Mouse (Mus musculus) hindbrain, embryonic 10.5 days (tissue): ENCODE results near the gene Plcb4. TPM values are rescaled to one million over a fixed set of nuclear protein-coding genes. Genes with fewer than 3 reads are reported as not detected.
A peak's percentile ranks its signal among the peaks of the same experiment; 100 is the strongest.

Source experiments
- DNase-seq: peaks from one replicate; pipeline ENCODE4 v3.0.0-alpha.2; 2017; ENCODE audit warnings: low spot score
- H3K27ac ChIP-seq: fragments of 300-500 bp; sonication (generic); 2 replicates; pipeline ENCODE4 v1.5.1; 2016; ENCODE audit warnings: mild to moderate bottlenecking, moderate library complexity
- H3K27me3 ChIP-seq: fragments of 300-500 bp; sonication (generic); 2 replicates; pipeline ENCODE4 v1.6.1; 2016; ENCODE audit warnings: mild to moderate bottlenecking; ENCODE audit not compliant: poor library complexity, insufficient read depth, severe bottlenecking
- H3K36me3 ChIP-seq: fragments of 300-500 bp; sonication (generic); 2 replicates; pipeline ENCODE4 v1.6.1; 2016; ENCODE audit warnings: mild to moderate bottlenecking, moderate library complexity
- H3K4me1 ChIP-seq: fragments of 300-500 bp; sonication (generic); replicated peaks from 2 replicates; pipeline ENCODE4 v1.6.1; 2016; ENCODE audit warnings: mild to moderate bottlenecking
- H3K4me3 ChIP-seq: fragments of 300-500 bp; sonication (generic); 2 replicates; pipeline ENCODE4 v1.5.1; 2016; ENCODE audit warnings: mild to moderate bottlenecking, moderate library complexity
- H3K9me3 ChIP-seq: fragments of 300-500 bp; sonication (generic); 2 replicates; pipeline ENCODE4 v1.6.1; 2016; ENCODE audit warnings: mild to moderate bottlenecking, moderate library complexity
- WGBS: fragments of 180-500 bp; shearing (Covaris S2); methylation state at CpG from one replicate; pipeline ENCODE4 v1.1.7; 2016; 5-methylcytosine and 5-hydroxymethylcytosine counted together
- polyA plus RNA-seq: library from polyadenylated mRNA; unstranded; fragments of >200 nt; fragmentation: Nextera tagmentation; extraction: Ambion mirVana; gene quantifications from 2 replicates; pipeline ENCODE4 v1.2.1, GENCODE M21; 2016

The Plcb4 gene
- polyA plus RNA-seq, 1 experiment from 2014 or later = 15.6 TPM

DNA sequence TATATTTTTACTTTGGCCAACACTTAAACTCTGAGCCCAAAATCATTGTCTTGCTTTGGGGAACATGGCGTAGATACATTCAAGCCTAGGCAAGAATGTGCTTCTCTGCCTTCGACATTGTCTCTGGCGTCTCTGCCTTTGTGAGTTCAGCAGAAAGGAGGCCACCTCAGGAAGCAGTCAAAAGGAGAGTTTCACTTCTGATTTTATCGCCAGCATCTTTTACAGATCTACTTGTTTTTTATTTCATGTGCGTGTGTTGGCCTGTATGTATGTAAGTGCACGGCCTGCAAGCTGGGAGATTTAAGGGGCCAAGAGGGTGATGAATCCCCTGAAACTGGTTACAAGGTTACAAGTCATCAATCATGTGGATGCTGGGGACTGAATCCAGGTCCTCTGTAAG is 6.8 kb upstream of the Plcb4 start:
- Histone ChIP-seq H3K9me3 (no peaks in the 10 kb centered on the region), H3K27ac (no peak overlapping the region), H3K36me3 (no peaks in the 10 kb centered on the region), H3K27me3 (no peaks in the 10 kb centered on the region), H3K4me3 (no peak overlapping the region), H3K4me1 (no peaks in the 10 kb centered on the region)
- no peak for DNase-seq
- 88% methylated on average over 6 of the region's 6 CpGs for WGBS

GRCm38 (mm10) chr2:135652451-135652850 is 6.4 kb upstream of the Plcb4 start:
- no peak overlapping the region for H3K4me3 ChIP-seq
- H3K9me3 ChIP-seq = no peaks in the 10 kb centered on the region
- H3K4me1 ChIP-seq = no peaks in the 10 kb centered on the region
- H3K27ac ChIP-seq = no peak overlapping the region
- H3K36me3 ChIP-seq = no peaks in the 10 kb centered on the region
- 85% methylated on average over 4 of the region's 4 CpGs for WGBS
- no peaks in the 10 kb centered on the region for H3K27me3 ChIP-seq
- DNase-seq = no peak

- Histone ChIP-seq H3K4me1 (peaks cover 18% of the 10 kb centered on the region), H3K9me3 (no peaks in the 10 kb centered on the region), H3K4me3 (no peak overlapping the region), H3K36me3 (no peaks in the 10 kb centered on the region), H3K27me3 (no peaks in the 10 kb centered on the region), H3K27ac (no peak overlapping the region)
- WGBS = 77% methylated on average over 1 of the region's 1 CpGs
- no peak for DNase-seq
Observed at GRCm38 (mm10) chr2:135655948-135656347, 2.9 kb upstream of the Plcb4 start.

DNA sequence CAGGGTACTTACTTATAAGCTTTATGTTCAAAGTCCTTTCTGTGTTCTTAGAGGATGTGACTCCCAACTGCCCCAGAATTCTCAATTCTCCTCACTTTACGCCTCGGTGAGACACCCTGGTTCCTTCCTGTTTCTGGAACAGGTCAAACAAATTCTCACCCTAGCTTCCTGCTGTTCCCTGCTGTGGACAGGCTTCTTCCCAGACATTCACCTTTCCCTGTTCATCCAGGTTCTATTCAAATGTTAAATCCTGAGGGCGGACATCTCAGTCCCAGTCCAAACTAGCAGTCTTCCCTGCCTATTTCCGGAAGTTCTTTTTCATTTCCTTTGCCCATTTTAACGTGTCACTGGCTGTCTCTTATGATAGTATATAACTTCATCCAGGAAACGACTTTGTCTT is 2.2 kb upstream of the Plcb4 start:
- WGBS = 74% methylated on average over 6 of the region's 6 CpGs
- no peaks in the 10 kb centered on the region for H3K9me3 ChIP-seq
- H3K27ac ChIP-seq = no peak overlapping the region
- no peaks in the 10 kb centered on the region for H3K36me3 ChIP-seq
- no peak for DNase-seq
- no peak overlapping the region for H3K4me3 ChIP-seq
- H3K4me1 ChIP-seq = peaks cover 20% of the 10 kb centered on the region
- no peaks in the 10 kb centered on the region for H3K27me3 ChIP-seq

- H3K4me3 ChIP-seq = peak overlapping the region; percentile 89
- H3K27ac ChIP-seq = peak overlapping the region; percentile 100
- WGBS = under 1% methylated on average over 60 of the region's 97 CpGs
- H3K4me1 ChIP-seq = peaks cover 20% of the 10 kb centered on the region
- no peaks in the 10 kb centered on the region for H3K27me3 ChIP-seq
- H3K9me3 ChIP-seq = 0 out of 2 replicates have a peak, but pooled peaks cover 3% of the 10 kb centered on the region
- H3K36me3 ChIP-seq = peaks cover 10% of the 10 kb centered on the region; the same call in 1 of the 2 replicates
- peak; percentile 75 for DNase-seq
Observed at GRCm38 (mm10) chr2:135659391-135660180, 775 bp downstream of the Plcb4 start.

DNA sequence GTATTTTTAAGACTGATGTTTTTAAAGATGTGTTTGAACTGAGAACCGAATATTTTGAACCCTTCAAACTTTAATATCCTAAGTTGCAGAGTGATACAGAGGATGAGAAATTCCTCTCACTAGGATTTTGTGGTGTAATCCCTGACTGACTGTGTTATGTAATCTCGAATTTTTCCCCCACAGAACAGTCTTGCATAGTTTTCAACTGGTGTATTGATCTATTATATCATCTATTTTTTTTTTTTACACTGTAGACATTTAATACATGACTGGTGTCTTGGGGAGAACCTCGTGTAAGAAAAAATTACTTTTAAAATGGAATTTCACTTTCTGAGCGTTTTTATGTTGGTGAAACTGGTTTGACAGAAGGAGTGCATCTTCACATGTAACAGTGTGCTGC is 2.0 kb downstream of the Plcb4 start:
- Histone ChIP-seq H3K4me3 (no peak overlapping the region), H3K27ac (no peak overlapping the region), H3K27me3 (no peaks in the 10 kb centered on the region), H3K9me3 (0 out of 2 replicates have a peak, but pooled peaks cover 3% of the 10 kb centered on the region), H3K4me1 (peaks cover 20% of the 10 kb centered on the region), H3K36me3 (peaks cover 12% of the 10 kb centered on the region; the same call in 1 of the 2 replicates)
- no peak for DNase-seq
- WGBS = 70% methylated on average over 4 of the region's 4 CpGs

GRCm38 (mm10) chr2:135663785-135664184 is 5.0 kb downstream of the Plcb4 start:
- H3K4me3 ChIP-seq = no peak overlapping the region
- no peak overlapping the region for H3K27ac ChIP-seq
- 69% methylated on average over 1 of the region's 1 CpGs for WGBS
- H3K4me1 ChIP-seq = peaks cover 12% of the 10 kb centered on the region
- no peaks in the 10 kb centered on the region for H3K27me3 ChIP-seq
- peaks cover 12% of the 10 kb centered on the region; the same call in 1 of the 2 replicates for H3K36me3 ChIP-seq
- DNase-seq = no peak
- H3K9me3 ChIP-seq = 0 out of 2 replicates have a peak, but pooled peaks cover 3% of the 10 kb centered on the region

- no peaks in the 10 kb centered on the region for H3K27me3 ChIP-seq
- H3K4me3 ChIP-seq = no peak overlapping the region
- DNase-seq = no peak
- WGBS = 97% methylated on average over 2 of the region's 2 CpGs
- H3K9me3 ChIP-seq = 0 out of 2 replicates have a peak, but pooled peaks cover 3% of the 10 kb centered on the region
- no peaks in the 10 kb centered on the region for H3K4me1 ChIP-seq
- H3K36me3 ChIP-seq = peaks cover 12% of the 10 kb centered on the region; the same call in 1 of the 2 replicates
- H3K27ac ChIP-seq = no peak overlapping the region
Observed at GRCm38 (mm10) chr2:135667496-135667895, 8.7 kb downstream of the Plcb4 start.

DNA sequence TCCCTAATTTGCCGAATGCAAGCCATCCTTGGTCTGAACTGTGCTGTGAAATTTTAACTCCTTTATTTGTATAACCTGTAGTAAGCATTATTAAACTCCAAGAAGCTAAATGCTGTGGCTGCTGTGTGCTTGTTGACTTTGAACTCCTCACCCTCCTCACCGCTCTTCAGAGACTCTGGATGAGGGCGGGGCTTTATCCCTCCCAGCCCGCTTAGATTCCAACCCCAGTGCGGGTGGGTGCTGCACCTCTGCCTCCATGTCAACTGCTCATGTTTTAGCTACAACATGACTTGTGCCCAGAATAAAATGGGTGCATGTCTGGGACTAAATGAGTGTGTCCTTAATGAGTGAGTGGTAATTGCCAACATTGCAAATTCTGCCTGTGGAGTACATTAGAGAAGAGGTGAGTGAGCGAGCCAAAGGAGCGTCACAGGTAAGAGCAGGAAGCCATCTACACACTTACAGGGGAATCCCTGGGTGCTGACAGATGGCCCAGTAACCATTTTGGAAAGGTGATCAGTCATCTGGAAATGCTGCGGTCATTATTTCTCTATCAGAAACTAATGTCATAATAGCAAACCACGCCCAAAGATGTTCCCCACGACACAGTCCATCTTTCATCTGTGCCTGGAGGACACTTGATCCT is 13.8 kb downstream of the Plcb4 start:
- no peaks in the 10 kb centered on the region for H3K27me3 ChIP-seq
- H3K4me3 ChIP-seq = no peak overlapping the region
- H3K27ac ChIP-seq = no peak overlapping the region
- DNase-seq = no peak
- H3K4me1 ChIP-seq = peaks cover 5% of the 10 kb centered on the region; the same call in 1 of the 2 replicates
- 82% methylated on average over 10 of the region's 10 CpGs for WGBS
- no peaks in the 10 kb centered on the region for H3K36me3 ChIP-seq
- H3K9me3 ChIP-seq = no peaks in the 10 kb centered on the region

GRCm38 (mm10) chr2:135673649-135674048 is 14.8 kb downstream of the Plcb4 start:
- DNase-seq = no peak
- H3K27me3 ChIP-seq = no peaks in the 10 kb centered on the region
- peaks cover 6% of the 10 kb centered on the region; the same call in 1 of the 2 replicates for H3K4me1 ChIP-seq
- H3K36me3 ChIP-seq = no peaks in the 10 kb centered on the region
- no peak overlapping the region for H3K27ac ChIP-seq
- no peaks in the 10 kb centered on the region for H3K9me3 ChIP-seq
- H3K4me3 ChIP-seq = no peak overlapping the region
- WGBS = 91% methylated on average over 8 of the region's 8 CpGs

- H3K4me3 ChIP-seq = no peak overlapping the region
- DNase-seq = no peak
- no peaks in the 10 kb centered on the region for H3K27me3 ChIP-seq
- WGBS = 91% methylated on average over 5 of the region's 5 CpGs
- no peak overlapping the region for H3K27ac ChIP-seq
- peaks cover 15% of the 10 kb centered on the region; the same call in 1 of the 2 replicates for H3K4me1 ChIP-seq
- no peaks in the 10 kb centered on the region for H3K9me3 ChIP-seq
- no peaks in the 10 kb centered on the region for H3K36me3 ChIP-seq
Observed at GRCm38 (mm10) chr2:135675284-135675683, 16.5 kb downstream of the Plcb4 start.

DNA sequence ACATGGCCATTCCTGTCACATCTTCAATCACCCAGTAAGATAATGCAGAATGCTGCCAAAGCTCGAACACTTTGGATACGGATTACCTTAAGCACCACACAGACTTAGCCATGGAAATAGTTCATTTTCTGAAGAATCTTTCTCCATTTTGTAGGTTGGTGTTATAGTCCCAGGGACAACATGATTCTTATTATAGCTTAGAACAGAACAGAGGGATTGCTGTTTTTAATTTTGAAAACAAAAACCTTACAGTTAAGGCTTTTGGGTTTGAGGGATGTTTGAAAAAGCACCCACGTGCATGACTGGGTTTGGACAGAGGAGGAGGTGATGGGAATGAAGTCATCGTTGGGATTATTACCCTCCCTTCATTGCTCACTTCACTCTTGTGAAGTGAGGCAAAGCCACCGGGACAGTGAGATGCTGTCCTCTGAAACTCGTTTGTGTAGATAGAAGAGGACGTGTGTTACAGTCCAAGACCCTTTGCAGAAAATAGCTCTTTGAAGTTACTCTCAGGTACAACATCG is 18.2 kb downstream of the Plcb4 start:
- H3K4me1 ChIP-seq = peaks cover 15% of the 10 kb centered on the region; the same call in 1 of the 2 replicates
- 75% methylated on average over 8 of the region's 8 CpGs for WGBS
- no peaks in the 10 kb centered on the region for H3K27me3 ChIP-seq
- no peak overlapping the region for H3K4me3 ChIP-seq
- no peak overlapping the region for H3K27ac ChIP-seq
- no peaks in the 10 kb centered on the region for H3K36me3 ChIP-seq
- no peaks in the 10 kb centered on the region for H3K9me3 ChIP-seq
- DNase-seq = no peak

GRCm38 (mm10) chr2:135677601-135678000 is 18.8 kb downstream of the Plcb4 start:
- H3K4me3 ChIP-seq = no peak overlapping the region
- H3K27me3 ChIP-seq = no peaks in the 10 kb centered on the region
- H3K4me1 ChIP-seq = peaks cover 15% of the 10 kb centered on the region; the same call in 1 of the 2 replicates
- DNase-seq = no peak
- no peak overlapping the region for H3K27ac ChIP-seq
- WGBS = 62% methylated on average over 5 of the region's 5 CpGs
- H3K9me3 ChIP-seq = no peaks in the 10 kb centered on the region
- no peaks in the 10 kb centered on the region for H3K36me3 ChIP-seq
